Mouse (Mus musculus) hindbrain, embryonic 12.5 days (tissue): ENCODE measurements around the gene Ap2s1. TPM values are rescaled to one million over a fixed set of nuclear protein-coding genes. Genes with fewer than 3 reads are reported as not detected.
A peak's percentile ranks its signal among the peaks of the same experiment; 100 is the strongest.
"Not testable (repeated sequence)": the region's sequence is repeated elsewhere in the genome, so short reads cannot be mapped to it uniquely, and the experiment has no call there.

Source experiments
- ATAC-seq: fragments of 200-750 bp; cut with Nextera tagmentation; 2 replicates; pipeline ENCODE4 v1.8.0; 2017; ENCODE audit warnings: moderate TSS enrichment; ENCODE audit not compliant: low FRiP score
- H3K27ac ChIP-seq: fragments of 300-500 bp; sonication (generic); 2 replicates; pipeline ENCODE4 v1.5.1; 2016; ENCODE audit warnings: mild to moderate bottlenecking
- H3K27me3 ChIP-seq: fragments of 300-500 bp; sonication (generic); 2 replicates; pipeline ENCODE4 v1.6.1; 2016; ENCODE audit warnings: mild to moderate bottlenecking
- H3K36me3 ChIP-seq: fragments of 300-500 bp; sonication (generic); 2 replicates; pipeline ENCODE4 v1.6.1; 2016; ENCODE audit warnings: mild to moderate bottlenecking
- H3K4me1 ChIP-seq: fragments of 300-500 bp; sonication (generic); 2 replicates; pipeline ENCODE4 v1.6.1; 2016
- H3K4me2 ChIP-seq: fragments of 300-500 bp; sonication (generic); replicated peaks from 2 replicates; pipeline ENCODE4 v1.6.1; 2016; ENCODE audit warnings: mild to moderate bottlenecking
- H3K4me3 ChIP-seq: fragments of 300-500 bp; sonication (generic); 2 replicates; pipeline ENCODE4 v1.5.1; 2016; ENCODE audit warnings: mild to moderate bottlenecking
- H3K9ac ChIP-seq: fragments of 300-500 bp; sonication (generic); 2 replicates; pipeline ENCODE4 v1.6.1; 2016; ENCODE audit warnings: mild to moderate bottlenecking, moderate library complexity
- H3K9me3 ChIP-seq: fragments of 300-500 bp; sonication (generic); replicated peaks from 2 replicates; pipeline ENCODE4 v1.6.1; 2016; ENCODE audit warnings: mild to moderate bottlenecking
- WGBS: fragments of 180-500 bp; shearing (Covaris S2); methylation state at CpG from one replicate; pipeline ENCODE4 v1.1.7; 2016; 5-methylcytosine and 5-hydroxymethylcytosine counted together
- polyA plus RNA-seq: library from polyadenylated mRNA; unstranded; fragments of >200 nt; fragmentation: Nextera tagmentation; extraction: Ambion mirVana; gene quantifications from 2 replicates; pipeline ENCODE4 v1.2.1, GENCODE M21; 2016

Ap2s1 gene
- polyA plus RNA-seq, 1 experiment from 2014 or later: 292 TPM

GRCm38 (mm10) chr7:16728596-16729348 lies 9.4 kb upstream of the Ap2s1 start:
- H3K4me2 ChIP-seq: peak overlapping the region; percentile 36
- peak; percentile 39; the same call in 1 of the 2 replicates for ATAC-seq
- no peak overlapping the region for H3K27ac ChIP-seq
- H3K36me3 ChIP-seq: no peaks in the 10 kb centered on the region
- H3K9ac ChIP-seq: no peak overlapping the region
- no peaks in the 10 kb centered on the region for H3K27me3 ChIP-seq
- no peaks in the 10 kb centered on the region for H3K9me3 ChIP-seq
- peaks cover 10% of the 10 kb centered on the region for H3K4me1 ChIP-seq
- H3K4me3 ChIP-seq: no peak overlapping the region
- WGBS: 29% methylated on average over 14 of the region's 14 CpGs

GRCm38 (mm10) chr7:16729563-16729962 lies 8.6 kb upstream of the Ap2s1 start:
- H3K9me3 ChIP-seq, H3K36me3 ChIP-seq, H3K27me3 ChIP-seq, H3K4me1 ChIP-seq, H3K4me3 ChIP-seq, H3K9ac ChIP-seq, H3K27ac ChIP-seq: not testable (repeated sequence)
- 5% methylated on average over 7 of the region's 7 CpGs for WGBS
- H3K4me2 ChIP-seq: peak overlapping the region; percentile 36
- ATAC-seq: peak; percentile 41; the same call in 1 of the 2 replicates

- no peak overlapping the region for H3K9ac ChIP-seq
- H3K27ac ChIP-seq: no peak overlapping the region
- no peak overlapping the region for H3K4me2 ChIP-seq
- H3K9me3 ChIP-seq: no peaks in the 10 kb centered on the region
- ATAC-seq: no peak
- H3K36me3 ChIP-seq: no peaks in the 10 kb centered on the region
- no peaks in the 10 kb centered on the region for H3K27me3 ChIP-seq
- 89% methylated on average over 5 of the region's 6 CpGs for WGBS
- no peak overlapping the region for H3K4me3 ChIP-seq
- H3K4me1 ChIP-seq: peaks cover 10% of the 10 kb centered on the region
Measured at GRCm38 (mm10) chr7:16730791-16731190, 7.4 kb upstream of the Ap2s1 start.

GRCm38 (mm10) chr7:16731893-16732422 lies 6.3 kb upstream of the Ap2s1 start:
- ATAC-seq: no peak
- Histone ChIP-seq H3K4me1 (peaks cover 10% of the 10 kb centered on the region), H3K4me2 (no peak overlapping the region), H3K9me3 (no peaks in the 10 kb centered on the region), H3K27me3 (no peaks in the 10 kb centered on the region), H3K9ac (no peak overlapping the region), H3K27ac (no peak overlapping the region), H3K4me3 (no peak overlapping the region), H3K36me3 (no peaks in the 10 kb centered on the region)
- 69% methylated on average over 7 of the region's 7 CpGs for WGBS

GRCm38 (mm10) chr7:16737606-16738072 lies 571 bp upstream of the Ap2s1 start:
- peak overlapping the region; percentile 78 for H3K4me3 ChIP-seq
- H3K4me1 ChIP-seq: peaks cover 13% of the 10 kb centered on the region
- H3K27ac ChIP-seq: no peak overlapping the region
- no peaks in the 10 kb centered on the region for H3K9me3 ChIP-seq
- no peaks in the 10 kb centered on the region for H3K36me3 ChIP-seq
- no peak overlapping the region for H3K9ac ChIP-seq
- ATAC-seq: peak; percentile 53
- 46% methylated on average over 10 of the region's 10 CpGs for WGBS
- no peaks in the 10 kb centered on the region for H3K27me3 ChIP-seq
- peak overlapping the region; percentile 93 for H3K4me2 ChIP-seq

GRCm38 (mm10) chr7:16739056-16739604 lies 920 bp downstream of the Ap2s1 start:
- Histone ChIP-seq H3K4me3 (peak overlapping the region; percentile 78), H3K27me3 (no peaks in the 10 kb centered on the region), H3K4me2 (peak overlapping the region; percentile 93), H3K36me3 (peaks cover 12% of the 10 kb centered on the region), H3K4me1 (peaks cover 13% of the 10 kb centered on the region), H3K9ac (peak overlapping the region; percentile 91), H3K27ac (0 out of 2 replicates have a peak overlapping the region, but pooled peaks have one; percentile 45), H3K9me3 (no peaks in the 10 kb centered on the region)
- 57% methylated on average over 10 of the region's 10 CpGs for WGBS
- ATAC-seq: no peak

GRCm38 (mm10) chr7:16745373-16745772 lies 7.2 kb downstream of the Ap2s1 start:
- 87% methylated on average over 4 of the region's 4 CpGs for WGBS
- Histone ChIP-seq H3K27ac (no peak overlapping the region), H3K9ac (no peak overlapping the region), H3K9me3 (no peaks in the 10 kb centered on the region), H3K4me2 (no peak overlapping the region), H3K4me3 (no peak overlapping the region), H3K4me1 (no peaks in the 10 kb centered on the region), H3K27me3 (no peaks in the 10 kb centered on the region), H3K36me3 (peaks cover 58% of the 10 kb centered on the region)
- ATAC-seq: no peak

GRCm38 (mm10) chr7:16746093-16746492 lies 7.9 kb downstream of the Ap2s1 start:
- Histone ChIP-seq H3K4me3 (no peak overlapping the region), H3K4me1 (no peaks in the 10 kb centered on the region), H3K4me2 (no peak overlapping the region), H3K9ac (no peak overlapping the region), H3K36me3 (peaks cover 58% of the 10 kb centered on the region), H3K27ac (no peak overlapping the region), H3K9me3 (no peaks in the 10 kb centered on the region), H3K27me3 (no peaks in the 10 kb centered on the region)
- ATAC-seq: peak; percentile 57; the same call in 1 of the 2 replicates
- 58% methylated on average over 3 of the region's 3 CpGs for WGBS

GRCm38 (mm10) chr7:16747656-16748055 lies 9.4 kb downstream of the Ap2s1 start:
- Histone ChIP-seq H3K4me3 (no peak overlapping the region), H3K36me3 (peaks cover 58% of the 10 kb centered on the region), H3K4me2 (no peak overlapping the region), H3K27me3 (no peaks in the 10 kb centered on the region), H3K4me1 (no peaks in the 10 kb centered on the region), H3K27ac (no peak overlapping the region), H3K9ac (no peak overlapping the region), H3K9me3 (no peaks in the 10 kb centered on the region)
- WGBS: 95% methylated on average over 6 of the region's 6 CpGs
- no peak for ATAC-seq

GRCm38 (mm10) chr7:16752016-16752415 lies 13.8 kb downstream of the Ap2s1 start:
- Histone ChIP-seq H3K27me3 (no peaks in the 10 kb centered on the region), H3K4me3 (no peak overlapping the region), H3K4me2 (no peak overlapping the region), H3K4me1 (no peaks in the 10 kb centered on the region), H3K36me3 (peaks cover 30% of the 10 kb centered on the region), H3K27ac (no peak overlapping the region), H3K9me3 (no peaks in the 10 kb centered on the region), H3K9ac (no peak overlapping the region)
- WGBS: 90% methylated on average over 12 of the region's 12 CpGs
- ATAC-seq: no peak

- Histone ChIP-seq H3K4me2 (no peak overlapping the region), H3K27ac (no peak overlapping the region), H3K4me1 (peaks cover 3% of the 10 kb centered on the region; the same call in 1 of the 2 replicates), H3K9ac (no peak overlapping the region), H3K9me3 (no peaks in the 10 kb centered on the region), H3K36me3 (no peaks in the 10 kb centered on the region), H3K4me3 (no peak overlapping the region), H3K27me3 (no peaks in the 10 kb centered on the region)
- WGBS: 72% methylated on average over 17 of the region's 17 CpGs
- ATAC-seq: no peak
Measured at GRCm38 (mm10) chr7:16755362-16756017, 17.3 kb downstream of the Ap2s1 start.

- 70% methylated on average over 10 of the region's 11 CpGs for WGBS
- peaks cover 3% of the 10 kb centered on the region; the same call in 1 of the 2 replicates for H3K4me1 ChIP-seq
- peak; percentile 52; the same call in 1 of the 2 replicates for ATAC-seq
Measured at GRCm38 (mm10) chr7:16758872-16759574, 20.8 kb downstream of the Ap2s1 start.

More at GRCm38 (mm10) chr7:16758872-16759574, 20.8 kb downstream of the Ap2s1 start:
- H3K9ac ChIP-seq: no peak overlapping the region
- H3K36me3 ChIP-seq: no peaks in the 10 kb centered on the region
- no peaks in the 10 kb centered on the region for H3K27me3 ChIP-seq
- no peaks in the 10 kb centered on the region for H3K9me3 ChIP-seq
- no peak overlapping the region for H3K4me3 ChIP-seq
- no peak overlapping the region for H3K4me2 ChIP-seq
- no peak overlapping the region for H3K27ac ChIP-seq
